Mouse (Mus musculus): ENCODE data around the gene Mrpl54. TPM values are rescaled to one million over a fixed set of nuclear protein-coding genes. Genes with fewer than 3 reads are reported as not detected.

Mrpl54 gene
- total RNA-seq (2023), result 20.7 and 28.0 TPM in 2 replicates

DNA sequence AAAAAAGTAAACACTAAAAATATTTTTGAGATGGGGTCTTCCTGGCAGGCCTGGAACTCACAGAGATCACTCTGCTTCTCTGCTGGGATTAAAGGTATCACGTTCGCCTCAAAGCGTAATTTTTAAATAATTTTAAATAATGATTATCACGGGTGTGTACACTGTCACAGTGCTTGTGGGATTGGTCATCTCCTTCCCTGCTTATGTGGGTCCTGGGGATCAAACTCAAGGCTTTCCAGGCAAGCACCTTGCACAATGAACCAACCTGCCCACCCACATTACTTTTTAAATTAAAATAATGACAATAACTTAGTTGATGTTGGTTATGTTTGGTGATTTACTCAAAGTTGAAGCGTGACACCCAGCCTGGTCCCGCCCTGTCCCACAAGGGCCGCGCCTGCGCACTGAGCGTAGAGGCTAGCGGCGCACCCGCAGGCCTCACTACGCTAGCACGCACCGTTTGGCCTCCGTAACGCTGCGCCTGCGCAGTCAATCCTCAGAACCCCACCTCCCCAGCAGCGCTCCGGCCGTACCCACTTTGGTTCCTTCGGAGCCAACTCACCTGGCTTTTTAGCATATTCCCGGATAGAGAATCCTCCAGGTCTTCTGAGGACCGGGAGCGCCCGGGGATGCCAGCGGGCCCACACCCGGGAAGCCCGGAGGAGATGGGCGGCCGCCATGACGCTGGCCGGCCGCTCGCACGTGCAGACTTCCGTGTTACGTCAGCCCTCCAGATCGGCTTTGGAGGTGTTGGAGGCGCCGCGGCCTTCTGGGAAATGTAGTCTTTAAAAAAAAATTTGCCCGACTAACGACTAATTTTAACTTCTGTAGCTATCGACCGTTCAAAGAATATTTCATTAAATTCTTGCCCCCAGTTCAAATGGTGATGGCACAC, at the start of gene Mrpl54, which contains the start of gene Apba3:
TSS of gene Mrpl54 (minus strand) at position 724 of the 895 bp plus-strand sequence.
TSS of gene Apba3 (plus strand) at position 750 of the 895 bp plus-strand sequence.

DNA sequence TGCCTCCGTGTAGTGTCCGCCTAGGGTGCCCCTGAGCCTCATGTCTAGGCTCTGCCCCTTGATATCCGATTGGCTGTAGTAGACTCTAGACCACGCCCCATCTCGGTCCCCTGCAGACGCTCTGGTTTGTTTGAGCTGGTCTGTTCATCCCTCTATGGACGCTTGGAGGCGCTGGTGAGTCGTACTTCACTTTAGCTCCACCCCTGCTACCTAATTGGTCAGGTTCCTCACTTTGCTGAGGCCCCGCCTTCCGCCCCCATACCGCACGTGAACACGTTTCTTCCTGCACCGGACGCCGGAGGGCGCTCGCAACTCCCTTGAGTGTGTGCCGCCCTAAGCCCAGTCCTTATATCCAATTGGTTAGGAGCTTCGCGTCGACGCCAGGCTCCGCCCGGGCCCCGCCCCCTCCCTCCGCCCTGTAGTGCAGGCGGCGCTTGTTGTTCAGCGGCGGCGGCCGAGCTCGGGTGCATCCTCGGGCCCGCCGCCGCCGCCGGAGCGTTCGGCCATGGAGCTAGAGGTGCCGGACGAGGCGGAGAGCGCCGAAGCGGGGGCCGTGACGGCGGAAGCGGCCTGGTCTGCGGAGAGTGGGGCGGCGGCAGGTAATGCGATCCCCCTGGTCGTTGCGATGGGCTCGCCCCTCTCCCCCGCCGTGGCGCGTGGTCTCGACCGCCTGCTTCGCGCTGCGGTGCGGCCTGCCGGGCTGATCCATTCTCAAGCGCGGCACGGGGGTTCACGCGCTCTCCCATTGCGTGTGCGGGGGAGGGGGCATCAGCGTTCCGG, 26.0 kb upstream of the Mrpl54 start, which contains the start of gene Pip5k1c:
TSS of gene Pip5k1c (plus strand) at position 410 of the 780 bp plus-strand sequence.

DNA sequence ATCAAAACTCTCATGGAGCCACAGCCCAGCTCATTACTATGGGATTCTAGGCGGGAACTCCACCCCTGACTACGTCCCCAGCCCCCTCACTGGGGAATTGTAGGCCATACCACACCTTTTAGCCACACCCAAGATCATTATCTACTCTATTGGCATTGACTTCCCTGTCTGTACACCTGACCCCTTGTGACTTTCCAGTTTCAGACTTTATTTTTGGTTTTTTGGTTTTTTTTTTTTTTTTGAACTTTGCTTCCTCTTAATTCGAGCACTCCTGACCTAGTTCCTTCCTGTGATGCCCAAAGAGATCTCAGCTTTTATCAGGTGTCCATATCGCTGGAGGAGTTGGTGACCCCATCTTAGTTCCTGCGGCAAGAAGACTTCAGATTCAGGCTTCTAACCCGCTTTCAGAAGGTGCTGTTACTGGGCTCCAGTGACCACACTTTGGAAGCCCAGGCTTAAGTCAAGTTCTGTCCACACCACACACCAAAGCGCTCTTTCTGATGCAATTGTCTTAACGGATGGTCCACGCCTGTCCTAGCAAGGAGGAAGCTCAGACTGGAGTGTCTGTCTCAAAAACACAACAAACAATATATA, 24.9 kb upstream of the Mrpl54 start, which contains the start of gene Tjp3:
TSS of gene Tjp3 (minus strand) at position 71 of the 594 bp plus-strand sequence.

GRCm38 (mm10) chr10:81252424-81253419, 14.0 kb downstream of the Mrpl54 start, which contains the start of gene Matk:
TSS of gene Matk (plus strand) at chr10:81252935.

GRCm38 (mm10) chr10:81232580-81233225, 34.0 kb downstream of the Mrpl54 start, which contains the start of gene Zfr2:
TSS of gene Zfr2 (plus strand) at chr10:81233155.

DNA sequence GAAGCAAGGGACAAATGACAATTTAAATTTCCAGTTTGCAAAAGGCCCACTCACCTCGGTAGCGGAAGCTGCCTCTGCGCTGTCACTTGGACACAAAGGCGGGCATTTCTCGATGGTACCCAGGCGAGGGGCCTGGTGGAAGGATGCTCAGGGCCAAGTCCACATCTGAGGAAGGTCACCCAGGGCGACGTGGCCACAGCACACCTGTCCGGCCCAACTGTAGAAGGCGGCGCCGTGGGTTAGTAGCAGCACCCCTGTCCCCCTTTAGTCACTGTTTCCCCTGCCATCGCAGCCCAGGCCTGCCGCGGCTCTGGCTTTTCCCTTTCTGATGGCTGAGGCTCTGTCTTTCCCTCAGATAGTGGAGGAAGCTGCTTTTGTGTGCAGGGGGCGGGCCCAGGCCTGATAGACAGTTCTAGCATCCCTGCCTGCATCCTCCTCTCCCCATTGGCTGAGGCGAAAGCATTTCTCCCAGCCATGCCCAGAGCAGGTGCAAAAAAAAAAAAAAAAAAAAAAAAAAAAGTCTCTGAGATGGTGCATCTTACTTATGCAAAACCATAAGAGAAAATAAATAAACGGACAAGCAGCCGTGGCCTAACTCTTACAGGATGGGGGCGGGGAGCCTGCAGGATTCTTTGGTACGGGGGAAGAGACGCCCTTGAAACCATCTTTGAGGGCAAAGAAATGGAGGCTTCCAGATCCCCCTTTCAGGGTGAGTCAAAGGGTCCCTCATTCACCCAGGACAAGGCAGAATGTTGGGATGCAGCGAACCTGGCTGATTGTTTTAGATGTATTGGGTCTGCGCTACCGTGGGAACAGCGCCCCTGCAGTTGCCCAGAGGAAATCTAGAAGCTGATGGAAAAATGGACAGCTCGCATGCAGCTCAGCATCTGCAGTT, 36.0 kb downstream of the Mrpl54 start, which contains the start of gene Atcay:
TSS of gene Atcay (minus strand) at position 396 of the 895 bp plus-strand sequence.

Other genes with a start within 250 kb of the Mrpl54 start
- gene Diras1, start 241.3 kb downstream of the Mrpl54 start, total RNA-seq (2023), result not detected in 2 replicates
- gene Slc39a3, start 229.5 kb downstream of the Mrpl54 start, total RNA-seq (2023), result 11.5 and 13.1 TPM in 2 replicates
- gene Sgta, start 206.8 kb downstream of the Mrpl54 start, total RNA-seq (2023), result 47.2 and 56.7 TPM in 2 replicates
- gene Thop1, start 196.9 kb downstream of the Mrpl54 start, total RNA-seq (2023), result 4.0 TPM in 2 replicates
- gene Creb3l3, start 168.1 kb downstream of the Mrpl54 start, total RNA-seq (2023), result 0.25 and 0.34 TPM in 2 replicates
- gene Map2k2, start 161.0 kb downstream of the Mrpl54 start, total RNA-seq (2023), result 72.4 and 96.2 TPM in 2 replicates
- 58.8 and 72.8 TPM in 2 replicates for gene Zbtb7a, start 131.7 kb downstream of the Mrpl54 start, total RNA-seq (2023)
- 27.7 and 33.9 TPM in 2 replicates for gene Pias4, start 99.0 kb downstream of the Mrpl54 start, total RNA-seq (2023)
- gene Eef2, start 90.3 kb downstream of the Mrpl54 start, total RNA-seq (2023), result 599 and 665 TPM in 2 replicates
- 22.3 and 31.6 TPM in 2 replicates for gene Dapk3, start 83.9 kb downstream of the Mrpl54 start, total RNA-seq (2023)
- gene 4930442H23Rik, start 83.1 kb downstream of the Mrpl54 start, total RNA-seq (2023), result not detected in 2 replicates
- gene Nmrk2, start 64.9 kb downstream of the Mrpl54 start, total RNA-seq (2023), result not detected in 2 replicates
- not detected in 2 replicates for gene Atcay, start 36.1 kb downstream of the Mrpl54 start, total RNA-seq (2023)
- 0.14 and 0.54 TPM in 2 replicates for gene Zfr2, start 33.8 kb downstream of the Mrpl54 start, total RNA-seq (2023)
- 5.3 and 8.3 TPM in 2 replicates for gene Matk, start 14.0 kb downstream of the Mrpl54 start, total RNA-seq (2023)
- 21.8 and 26.0 TPM in 2 replicates for gene Apba3, start within 50 bp of the Mrpl54 start, total RNA-seq (2023)
- gene Tjp3, start 24.6 kb upstream of the Mrpl54 start, total RNA-seq (2023), result 6.9 and 8.6 TPM in 2 replicates
- gene Pip5k1c, start 26.0 kb upstream of the Mrpl54 start, total RNA-seq (2023), result 89.4 and 124 TPM in 2 replicates
- gene Cactin, start 54.2 kb upstream of the Mrpl54 start, total RNA-seq (2023), result 26.4 and 33.1 TPM in 2 replicates
- gene Tbxa2r, start 61.8 kb upstream of the Mrpl54 start, total RNA-seq (2023), result 0.47 TPM in 1 of 2 replicates, not detected in the other
- not detected in 2 replicates for gene Gipc3, start 76.3 kb upstream of the Mrpl54 start, total RNA-seq (2023)
- gene Hmg20b, start 83.5 kb upstream of the Mrpl54 start, total RNA-seq (2023), result 38.3 and 47.1 TPM in 2 replicates
- gene Mfsd12, start 90.6 kb upstream of the Mrpl54 start, total RNA-seq (2023), result 26.6 and 28.7 TPM in 2 replicates
- gene 4930404N11Rik, start 98.9 kb upstream of the Mrpl54 start, total RNA-seq (2023), result 6.0 and 7.1 TPM in 2 replicates
- gene Fzr1, start 111.6 kb upstream of the Mrpl54 start, total RNA-seq (2023), result 50.3 and 54.1 TPM in 2 replicates
- 22.1 and 26.0 TPM in 2 replicates for gene Dohh, start 117.5 kb upstream of the Mrpl54 start, total RNA-seq (2023)
- gene Gm48551, start 117.5 kb upstream of the Mrpl54 start, total RNA-seq (2023), result 2.0 and 2.2 TPM in 2 replicates
- 0.91 TPM in 1 of 2 replicates, not detected in the other for gene Gm48552, start 122.1 kb upstream of the Mrpl54 start, total RNA-seq (2023)
- gene Smim24, start 126.1 kb upstream of the Mrpl54 start, total RNA-seq (2023), result 5.1 and 6.8 TPM in 2 replicates
- 60.2 and 61.9 TPM in 2 replicates for gene Nfic, start 188.7 kb upstream of the Mrpl54 start, total RNA-seq (2023)
- not detected in 2 replicates for gene Celf5, start 215.8 kb upstream of the Mrpl54 start, total RNA-seq (2023)
- 94.5 and 145 TPM in 2 replicates for gene Ncln, start 229.5 kb upstream of the Mrpl54 start, total RNA-seq (2023)
- 74.1 and 98.5 TPM in 2 replicates for gene S1pr4, start 233.2 kb upstream of the Mrpl54 start, total RNA-seq (2023)